Mouse (Mus musculus): ENCODE results near the gene Rarres1.

The Rarres1 gene

DNA sequence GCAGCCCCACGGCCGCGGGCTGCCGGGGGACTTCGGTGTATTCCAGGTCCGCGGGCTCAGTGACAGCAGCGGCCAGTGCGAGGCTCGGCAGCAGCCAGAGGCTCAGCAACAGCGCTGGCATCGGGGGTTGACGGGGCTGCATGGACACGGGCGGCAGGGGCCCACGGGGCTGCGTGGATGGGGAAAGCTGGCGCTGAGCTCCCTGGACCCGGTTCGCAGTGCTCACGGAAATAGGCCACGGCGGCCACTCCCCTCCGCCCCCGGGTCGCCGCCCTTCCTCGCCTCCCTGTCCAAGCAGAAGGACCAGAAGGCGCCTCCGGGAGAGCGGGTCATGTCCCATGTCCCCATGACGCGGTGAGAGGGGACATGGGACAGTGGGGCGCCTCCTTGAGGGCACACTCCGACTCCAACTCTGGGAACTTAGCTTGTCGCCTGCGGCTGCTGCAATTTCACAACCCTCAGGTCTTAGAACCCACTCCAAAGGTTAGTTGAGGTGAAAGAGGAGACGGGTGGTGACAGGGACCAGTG lies at the start of gene Rarres1:
Gene Rarres1, minus strand, starts transcription at position 250 of the 528 bp plus-strand sequence.
- DNase-seq (ENCODE audit: low spot score), result peak; percentile 62

- peak; percentile 40 for DNase-seq (ENCODE audit: low spot score)
These were observed 49.5 kb upstream of the Rarres1 start for GRCm38 (mm10) chr3:67564731-67565357.

DNA sequence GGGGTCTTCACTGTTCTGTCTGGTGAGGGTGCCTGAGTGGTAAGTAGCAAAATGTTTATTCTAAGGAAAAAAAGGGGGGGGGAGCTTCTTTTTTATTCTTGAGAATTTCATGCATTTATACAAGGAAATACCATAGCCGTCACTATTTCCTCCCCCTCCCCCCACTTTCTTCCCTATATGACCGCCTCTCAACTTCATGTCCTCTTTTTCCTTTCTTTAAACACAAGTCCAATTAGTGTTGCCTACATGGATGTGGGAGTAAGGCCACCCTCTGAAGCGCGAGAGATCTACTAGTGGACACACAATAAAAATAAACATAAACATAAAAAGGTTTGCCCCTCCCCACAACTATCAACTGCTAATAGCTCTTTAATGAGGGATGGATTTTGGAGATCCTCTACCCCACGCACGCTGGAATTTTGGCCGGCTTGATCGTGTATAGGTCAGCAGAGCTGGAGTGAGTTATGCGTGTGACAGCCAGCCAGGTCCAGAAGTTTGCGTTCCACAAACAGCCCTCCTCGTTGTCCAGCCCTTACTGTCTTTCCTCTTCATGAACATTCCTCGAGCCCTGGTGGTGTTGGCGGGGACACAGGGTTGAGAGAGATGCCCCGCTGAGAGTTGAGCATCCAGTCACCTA lies 42.5 kb upstream of the Rarres1 start:
- no peak for DNase-seq (ENCODE audit: low spot score)

- DNase-seq (ENCODE audit: low spot score), result peak; percentile 29
These were observed 41.9 kb upstream of the Rarres1 start for GRCm38 (mm10) chr3:67557200-67557651.

- DNase-seq (ENCODE audit: low spot score), result no peak
These were observed 39.9 kb upstream of the Rarres1 start for GRCm38 (mm10) chr3:67555211-67555610.

DNA sequence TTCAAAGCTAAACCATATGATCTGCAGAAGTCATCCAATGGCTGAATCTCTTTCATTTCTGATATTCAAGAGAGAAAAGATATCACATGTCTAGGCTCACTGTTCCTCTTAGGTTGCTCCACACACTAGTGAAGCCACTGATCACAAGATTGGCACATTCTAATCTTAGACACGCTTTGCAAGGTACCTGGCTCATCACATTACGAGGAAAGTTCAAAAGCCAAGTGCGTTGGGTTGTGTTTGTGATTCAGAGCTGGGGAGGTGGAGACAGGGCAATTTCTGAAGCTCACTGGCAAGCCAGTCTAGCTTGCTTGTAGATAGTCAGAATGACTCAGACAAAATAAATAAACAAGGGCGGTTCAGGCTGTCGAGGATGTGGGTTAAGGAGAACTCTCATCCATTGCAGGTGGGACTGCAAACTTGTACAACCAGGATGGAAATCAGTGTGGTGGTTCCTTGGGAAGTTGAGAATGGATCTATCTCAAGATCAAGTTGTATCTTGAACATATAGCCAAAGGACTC lies 38.7 kb upstream of the Rarres1 start:
- DNase-seq (ENCODE audit: low spot score), result no peak

GRCm38 (mm10) chr3:67553281-67553680 lies 38.0 kb upstream of the Rarres1 start:
- peak; percentile 35 for DNase-seq (ENCODE audit: low spot score)

DNA sequence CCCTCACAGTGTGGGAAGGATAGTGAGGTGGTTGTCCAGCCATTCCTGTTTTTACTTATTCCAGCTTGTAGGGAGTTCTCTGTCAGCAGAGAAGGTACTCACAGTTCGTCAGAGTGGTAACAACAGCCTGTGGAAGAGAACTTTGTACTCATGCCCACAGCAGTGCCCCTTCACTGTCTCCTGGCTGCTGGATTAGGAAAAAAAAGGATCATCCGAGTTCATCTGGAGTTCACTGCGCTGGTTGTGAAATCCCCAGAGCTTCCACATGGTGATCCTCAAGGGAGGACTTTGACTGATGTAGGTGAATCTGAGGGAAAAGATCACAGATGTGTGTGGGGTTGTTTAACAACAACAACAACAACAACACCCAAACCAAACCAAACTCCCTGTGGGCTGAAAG lies 35.9 kb upstream of the Rarres1 start:
- DNase-seq (ENCODE audit: low spot score), result no peak

DNA sequence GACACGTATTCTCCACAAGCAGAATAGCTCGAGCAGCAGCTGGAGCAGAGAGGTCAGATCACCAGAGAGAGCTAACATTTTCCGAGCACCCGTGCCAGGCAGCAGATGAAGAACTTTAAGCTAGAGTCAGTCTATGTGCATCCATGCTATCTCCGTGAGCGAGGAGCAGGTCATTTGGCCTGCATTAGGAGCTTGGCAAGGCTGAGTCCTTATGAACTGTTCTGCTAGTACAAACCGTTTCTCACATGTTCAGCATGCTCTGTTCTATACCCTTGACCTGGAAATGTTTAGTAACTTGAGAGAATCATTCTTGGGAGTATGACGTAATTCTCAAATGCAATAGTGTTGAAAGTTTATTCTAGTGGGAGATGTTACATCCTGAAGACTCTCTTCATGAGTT lies 28.3 kb upstream of the Rarres1 start:
- no peak for DNase-seq (ENCODE audit: low spot score)

- DNase-seq (ENCODE audit: low spot score), result no peak
These were observed 9.4 kb upstream of the Rarres1 start for GRCm38 (mm10) chr3:67524768-67525167.

DNA sequence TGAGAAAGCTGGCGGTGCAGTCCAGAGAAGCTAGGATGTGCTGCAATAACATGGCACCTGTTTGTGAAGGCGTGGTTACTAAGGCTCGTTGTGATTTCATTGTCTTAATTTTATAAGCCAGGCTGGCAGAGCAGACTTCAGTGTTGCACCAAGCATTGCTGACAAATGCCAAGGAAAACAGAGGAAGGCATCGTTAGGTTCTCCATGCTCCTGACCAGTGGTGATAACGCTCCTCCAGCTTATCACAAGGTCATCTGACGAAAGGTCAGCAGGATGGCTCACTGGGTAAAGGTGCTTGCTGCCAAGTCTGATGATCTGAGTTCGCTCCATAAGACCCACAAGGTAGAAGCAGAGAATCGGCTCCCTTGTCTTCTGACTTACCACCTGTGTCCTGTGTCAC lies 7.4 kb upstream of the Rarres1 start:
- DNase-seq (ENCODE audit: low spot score), result no peak

- DNase-seq (ENCODE audit: low spot score), result no peak
These were observed 5.3 kb upstream of the Rarres1 start for GRCm38 (mm10) chr3:67520568-67521143.

DNA sequence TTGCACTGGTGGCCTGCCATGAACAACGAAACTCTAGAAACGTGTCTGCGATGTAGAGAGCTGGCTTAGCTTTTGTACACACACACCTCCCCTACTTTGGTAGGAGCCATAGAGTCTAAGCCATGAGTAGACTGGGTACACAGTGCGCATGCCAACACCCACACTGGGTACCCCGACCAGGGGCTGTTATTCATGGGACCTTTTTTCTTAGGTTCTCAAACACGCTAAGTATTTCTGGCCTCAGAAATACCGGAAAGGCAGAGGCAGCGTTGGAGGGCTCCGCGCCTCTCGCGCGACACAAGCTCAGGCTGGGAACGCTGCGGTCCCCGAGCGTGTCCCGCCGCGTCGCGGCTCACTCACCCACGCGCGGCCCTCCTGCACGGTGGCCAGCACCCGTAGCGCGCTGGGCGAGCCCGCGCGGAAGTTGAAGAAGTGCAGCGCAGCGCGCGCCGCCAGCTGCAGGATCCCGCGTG lies 486 bp downstream of the Rarres1 start:
- peak; percentile 32 for DNase-seq (ENCODE audit: low spot score)

DNA sequence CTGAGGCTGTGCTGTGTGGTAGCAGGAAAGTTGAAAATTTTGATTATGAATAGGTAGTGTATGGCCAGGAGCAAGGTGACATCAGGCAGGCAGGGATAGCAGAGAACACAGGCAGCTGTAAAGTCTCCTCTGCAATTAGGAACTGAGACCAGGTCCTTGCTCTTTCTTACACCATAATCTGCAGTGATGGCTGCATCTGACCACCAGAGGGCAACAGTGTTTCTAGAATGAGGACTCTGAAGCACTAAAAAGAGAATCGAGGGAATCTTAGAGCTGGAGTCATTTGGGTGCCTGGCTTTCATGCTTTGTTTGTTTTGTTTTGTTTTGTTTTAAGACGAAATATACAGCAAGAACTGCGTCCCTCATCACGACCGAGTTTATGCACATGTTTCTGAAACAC lies 2.5 kb downstream of the Rarres1 start:
- DNase-seq (ENCODE audit: low spot score), result peak; percentile 92

DNA sequence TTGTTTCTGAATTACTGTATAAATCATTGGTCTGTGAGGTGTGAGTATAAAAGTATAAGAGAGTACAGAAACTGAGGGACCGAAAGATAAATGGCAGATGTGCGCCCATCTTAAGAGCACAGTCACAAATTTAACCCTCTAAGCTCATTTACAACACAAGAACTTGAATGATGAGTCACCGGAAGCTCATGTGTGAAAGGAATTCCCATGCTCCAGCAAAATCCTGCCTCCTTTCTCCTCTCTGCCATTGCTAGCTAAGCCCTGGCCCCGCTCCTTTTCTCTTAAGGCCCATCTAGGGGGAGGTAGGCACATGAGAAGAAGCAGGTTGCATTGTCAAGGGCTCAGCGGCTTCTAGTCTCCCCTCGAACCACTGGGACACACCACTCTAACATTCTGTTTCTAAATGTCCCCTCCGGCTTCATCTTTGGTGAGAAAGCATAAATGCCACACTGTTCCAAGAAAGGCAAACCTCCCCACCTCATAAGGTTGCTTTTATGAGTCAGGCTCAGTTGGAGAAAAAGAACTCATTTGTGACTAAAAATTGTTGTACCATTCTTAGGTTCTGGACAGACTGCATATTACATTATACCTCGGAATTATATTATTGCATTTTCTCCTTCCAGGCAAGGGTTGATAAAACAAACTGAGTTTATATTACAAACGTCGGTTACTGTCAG lies 7.0 kb downstream of the Rarres1 start:
- no peak for DNase-seq (ENCODE audit: low spot score)

DNA sequence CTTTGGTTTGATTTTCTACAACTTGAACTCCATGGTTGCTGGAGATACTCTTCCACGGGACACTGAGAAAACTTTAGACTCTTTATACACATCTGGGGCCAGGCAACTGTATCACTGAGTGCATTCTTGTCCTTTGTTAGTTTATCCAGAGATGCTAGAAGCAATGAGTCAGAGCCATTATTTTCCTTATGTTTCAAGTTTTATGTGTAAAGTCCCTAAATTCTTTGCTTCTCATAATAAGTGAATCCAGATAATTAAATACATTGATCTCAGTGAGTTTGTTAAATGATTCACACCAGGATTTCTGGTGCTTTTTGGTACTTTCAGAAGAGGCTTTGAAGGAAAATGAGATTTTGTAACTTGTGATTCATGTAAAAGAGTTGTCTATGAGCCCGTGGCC lies 10.0 kb downstream of the Rarres1 start:
- no peak for DNase-seq (ENCODE audit: low spot score)

- DNase-seq (ENCODE audit: low spot score), result peak; percentile 27
These were observed 11.4 kb downstream of the Rarres1 start for GRCm38 (mm10) chr3:67503878-67504277.

- DNase-seq (ENCODE audit: low spot score), result no peak
These were observed 15.9 kb downstream of the Rarres1 start for GRCm38 (mm10) chr3:67499406-67499791.

GRCm38 (mm10) chr3:67498773-67499405 lies 16.4 kb downstream of the Rarres1 start:
- DNase-seq (ENCODE audit: low spot score), result no peak

DNA sequence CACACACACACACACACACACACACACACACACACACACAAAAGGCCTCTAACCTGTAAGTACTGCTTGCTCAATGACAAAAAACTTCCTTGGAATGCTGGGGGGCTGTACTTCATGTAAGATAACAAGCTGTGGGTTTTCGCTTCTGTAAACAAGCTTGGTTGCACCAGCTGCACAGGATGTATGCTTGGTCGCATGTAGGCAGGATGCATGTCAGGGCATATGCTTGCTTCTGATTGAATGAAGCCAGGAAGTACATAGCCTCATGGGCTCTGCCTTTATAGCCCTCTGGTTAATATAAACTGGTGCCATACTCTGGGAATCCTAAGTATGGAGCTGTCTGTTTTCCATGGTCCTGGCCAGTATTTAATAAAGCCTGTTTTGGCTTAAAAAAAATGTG lies 17.3 kb downstream of the Rarres1 start:
- DNase-seq (ENCODE audit: low spot score), result no peak

GRCm38 (mm10) chr3:67496310-67496709 lies 19.0 kb downstream of the Rarres1 start:
- no peak for DNase-seq (ENCODE audit: low spot score)

GRCm38 (mm10) chr3:67493132-67493531 lies 22.2 kb downstream of the Rarres1 start:
- no peak for DNase-seq (ENCODE audit: low spot score)
